Mouse (Mus musculus): ENCODE measurements at regions not wholly inside any gene's neighbourhood (a gene's known extent, or its start where the extent isn't known, plus 50 kb on each side); places are given as distances from the start of the nearest gene placed in this dataset.

- TF ChIP-seq CTCF (IDR thresholded peaks at IDR 0.05; ENCODE audit: low read depth, low read length): no peak
- TF ChIP-seq GATA1 (IDR thresholded peaks at IDR 0.05; ENCODE audit: borderline replicate concordance, low read length): no peak
- no peak for TF ChIP-seq TAL1 (conservative IDR thresholded peaks at IDR 0.05; ENCODE audit: low read depth, low read length)
- TF ChIP-seq GATA2 (IDR thresholded peaks at IDR 0.05; ENCODE audit: borderline replicate concordance, low read depth, low read length): no peak
Measured at GRCm38 (mm10) chr12:113332226-113332625, 146.5 kb downstream of the Tmem121 start.

Measured in G1E (cell line).